Mouse (Mus musculus) heart, embryonic 12.5 days (tissue): ENCODE results near the gene Supt5. TPM values are rescaled to one million over a fixed set of nuclear protein-coding genes. Genes with fewer than 3 reads are reported as not detected.

Source experiments
- ATAC-seq: fragments of 200-750 bp; cut with Nextera tagmentation; 2 replicates; pipeline ENCODE4 v1.8.0; 2017; ENCODE audit warnings: moderate TSS enrichment, moderate library complexity; ENCODE audit not compliant: insufficient number of reproducible peaks, low FRiP score
- H3K27ac ChIP-seq: fragments of 300-500 bp; sonication (generic); 2 replicates; pipeline ENCODE4 v1.5.1; 2016; ENCODE audit warnings: mild to moderate bottlenecking, moderate library complexity; ENCODE audit not compliant: poor library complexity, severe bottlenecking
- H3K27me3 ChIP-seq: fragments of 300-500 bp; sonication (generic); replicated peaks from 2 replicates; pipeline ENCODE4 v1.6.1; 2016; ENCODE audit warnings: mild to moderate bottlenecking, moderate library complexity
- H3K36me3 ChIP-seq: fragments of 300-500 bp; sonication (generic); 2 replicates; pipeline ENCODE4 v1.6.1; 2016; ENCODE audit warnings: mild to moderate bottlenecking, moderate library complexity
- H3K4me1 ChIP-seq: fragments of 300-500 bp; sonication (generic); replicated peaks from 2 replicates; pipeline ENCODE4 v1.6.1; 2016; ENCODE audit warnings: mild to moderate bottlenecking
- H3K4me2 ChIP-seq: fragments of 300-500 bp; sonication (generic); 2 replicates; pipeline ENCODE4 v1.6.1; 2016; ENCODE audit warnings: mild to moderate bottlenecking, moderate library complexity
- H3K4me3 ChIP-seq: fragments of 300-500 bp; sonication (generic); 2 replicates; pipeline ENCODE4 v1.5.1; 2016; ENCODE audit warnings: mild to moderate bottlenecking
- H3K9ac ChIP-seq: fragments of 300-500 bp; sonication (generic); 2 replicates; pipeline ENCODE4 v1.6.1; 2016; ENCODE audit warnings: mild to moderate bottlenecking, moderate library complexity
- H3K9me3 ChIP-seq: fragments of 300-500 bp; sonication (generic); replicated peaks from 2 replicates; pipeline ENCODE4 v1.6.1; 2016; ENCODE audit warnings: mild to moderate bottlenecking, moderate library complexity
- WGBS: fragments of 180-500 bp; shearing (Covaris S2); methylation state at CpG from one replicate; pipeline ENCODE4 v1.1.7; 2016; 5-methylcytosine and 5-hydroxymethylcytosine counted together
- polyA plus RNA-seq: library from polyadenylated mRNA; unstranded; fragments of >200 nt; fragmentation: Nextera tagmentation; extraction: Ambion mirVana; gene quantifications from 2 replicates; pipeline ENCODE4 v1.2.1, GENCODE M21; 2016

The Supt5 gene
- polyA plus RNA-seq, 1 experiment from 2014 or later = 73.4 TPM

- Histone ChIP-seq H3K4me1 (peaks cover 55% of the 10 kb centered on the region), H3K27me3 (no peaks in the 10 kb centered on the region), H3K9me3 (no peaks in the 10 kb centered on the region), H3K36me3 (peaks cover 20% of the 10 kb centered on the region), H3K4me2 (no peak overlapping the region), H3K4me3 (no peak overlapping the region), H3K9ac (no peak overlapping the region), H3K27ac (no peak overlapping the region; the same call in 1 of the 2 replicates)
- ATAC-seq = no peak
- WGBS = 83% methylated on average over 7 of the region's 7 CpGs
Observed at GRCm38 (mm10) chr7:28373891-28374495, 35.4 kb upstream of the Supt5 start.

GRCm38 (mm10) chr7:28373131-28373581 lies 34.6 kb upstream of the Supt5 start:
- Histone ChIP-seq H3K27ac (peak overlapping the region; percentile 91), H3K4me3 (peak overlapping the region; percentile 81), H3K4me1 (peaks cover 57% of the 10 kb centered on the region), H3K9ac (peak overlapping the region; percentile 66), H3K4me2 (peak overlapping the region; percentile 62), H3K36me3 (peaks cover 28% of the 10 kb centered on the region), H3K9me3 (no peaks in the 10 kb centered on the region), H3K27me3 (no peaks in the 10 kb centered on the region)
- WGBS = under 1% methylated on average over 9 of the region's 9 CpGs
- ATAC-seq = no peak

- Histone ChIP-seq H3K4me1 (peaks cover 50% of the 10 kb centered on the region), H3K36me3 (peaks cover 32% of the 10 kb centered on the region), H3K9me3 (no peaks in the 10 kb centered on the region), H3K9ac (peak within 1 kb of the TSS; percentile 97), H3K27ac (peak within 1 kb of the TSS; percentile 91), H3K27me3 (no peaks in the 10 kb centered on the region), H3K4me2 (peak within 1 kb of the TSS; percentile 93), H3K4me3 (peak within 1 kb of the TSS; percentile 81)
- under 1% methylated on average over 62 of the region's 66 CpGs for WGBS
- peak; percentile 86 for ATAC-seq
Observed at GRCm38 (mm10) chr7:28372251-28373108, 33.9 kb upstream of the Supt5 start, which contains the start of gene Plekhg2. TSS of gene Plekhg2 (minus strand) at chr7:28372599.

DNA sequence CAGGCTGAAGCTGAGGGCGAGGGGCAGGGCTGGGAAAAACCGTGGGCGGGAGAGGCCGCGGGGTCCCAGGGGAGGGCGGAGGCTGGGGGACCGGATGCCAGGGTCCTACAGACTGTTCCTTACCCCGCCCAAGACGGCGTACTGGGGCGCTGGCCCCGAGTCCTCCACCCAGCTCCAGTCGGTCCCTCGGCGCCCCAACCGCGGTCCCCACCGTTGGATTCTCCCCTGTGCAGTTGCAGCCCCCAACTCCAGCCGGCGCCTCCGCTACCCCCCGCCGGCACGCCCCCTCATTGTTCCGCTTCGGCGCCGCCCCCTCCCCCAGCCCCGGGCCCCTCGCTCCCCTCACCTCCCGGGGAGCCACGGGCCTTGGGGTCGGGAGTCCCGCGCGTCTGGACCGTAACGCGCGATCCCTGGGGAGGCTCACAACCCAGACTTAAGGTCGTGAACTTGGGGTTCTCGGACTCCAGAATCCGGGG lies 33.0 kb upstream of the Supt5 start:
- H3K9ac ChIP-seq = peak overlapping the region; percentile 97
- H3K27ac ChIP-seq = peak overlapping the region; percentile 91
- H3K27me3 ChIP-seq = no peaks in the 10 kb centered on the region
- no peaks in the 10 kb centered on the region for H3K9me3 ChIP-seq
- peak; percentile 7; the same call in 1 of the 2 replicates for ATAC-seq
- peak overlapping the region; percentile 81 for H3K4me3 ChIP-seq
- peak overlapping the region; percentile 93 for H3K4me2 ChIP-seq
- WGBS = under 1% methylated on average over 38 of the region's 43 CpGs
- H3K4me1 ChIP-seq = peaks cover 42% of the 10 kb centered on the region
- peaks cover 38% of the 10 kb centered on the region for H3K36me3 ChIP-seq

- H3K27me3 ChIP-seq = no peaks in the 10 kb centered on the region
- H3K36me3 ChIP-seq = peaks cover 43% of the 10 kb centered on the region
- peak overlapping the region; percentile 81 for H3K4me3 ChIP-seq
- H3K9me3 ChIP-seq = no peaks in the 10 kb centered on the region
- peak overlapping the region; percentile 97 for H3K9ac ChIP-seq
- ATAC-seq = no peak
- 6% methylated on average over 11 of the region's 11 CpGs for WGBS
- peak overlapping the region; percentile 91 for H3K27ac ChIP-seq
- peak overlapping the region; percentile 93 for H3K4me2 ChIP-seq
- peaks cover 37% of the 10 kb centered on the region for H3K4me1 ChIP-seq
Observed at GRCm38 (mm10) chr7:28370977-28371513, 32.5 kb upstream of the Supt5 start.

GRCm38 (mm10) chr7:28370051-28370450 lies 31.5 kb upstream of the Supt5 start:
- Histone ChIP-seq H3K4me3 (peak overlapping the region; percentile 81), H3K4me2 (peak overlapping the region; percentile 93), H3K4me1 (peaks cover 33% of the 10 kb centered on the region), H3K36me3 (peaks cover 53% of the 10 kb centered on the region), H3K9me3 (no peaks in the 10 kb centered on the region), H3K27me3 (no peaks in the 10 kb centered on the region), H3K9ac (peak overlapping the region; percentile 97), H3K27ac (no peak overlapping the region)
- 88% methylated on average over 14 of the region's 14 CpGs for WGBS
- ATAC-seq = no peak

DNA sequence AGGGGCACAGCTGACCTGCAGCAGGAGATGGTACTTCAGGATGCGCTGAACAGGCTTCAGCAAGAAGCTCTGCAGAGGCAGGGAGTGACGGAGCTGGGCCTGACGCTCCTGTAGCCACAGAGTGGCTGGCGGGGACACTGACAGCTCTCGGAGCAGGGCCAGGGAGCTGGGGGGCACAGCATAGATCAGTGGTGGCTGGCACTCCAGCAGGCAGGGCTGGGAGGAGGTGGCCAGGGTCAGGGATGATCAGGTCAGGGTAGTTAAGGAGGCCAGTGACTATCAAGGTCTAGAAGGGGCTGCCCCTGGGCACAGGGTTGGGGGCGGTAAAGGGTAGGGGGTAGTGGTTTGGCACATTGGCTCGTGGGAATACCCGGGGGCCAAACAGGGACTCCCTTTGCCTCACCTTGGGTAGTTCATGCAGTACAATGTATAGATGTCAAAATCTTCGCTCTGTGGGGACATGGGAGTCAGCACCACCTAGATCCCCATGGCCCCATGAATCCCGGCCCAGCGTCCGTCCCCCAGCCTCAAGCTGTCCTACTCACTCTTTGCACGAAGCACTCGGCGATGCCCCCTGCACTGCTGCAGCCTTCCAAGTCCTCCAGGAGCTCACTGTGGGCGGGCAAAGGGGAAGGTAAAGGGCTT lies 29.9 kb upstream of the Supt5 start:
- WGBS = 87% methylated on average over 16 of the region's 16 CpGs
- Histone ChIP-seq H3K27ac (no peak overlapping the region), H3K9ac (no peak overlapping the region; the same call in 1 of the 2 replicates), H3K9me3 (no peaks in the 10 kb centered on the region), H3K4me1 (peaks cover 25% of the 10 kb centered on the region), H3K4me2 (no peak overlapping the region), H3K27me3 (no peaks in the 10 kb centered on the region), H3K4me3 (no peak overlapping the region), H3K36me3 (peaks cover 70% of the 10 kb centered on the region)
- ATAC-seq = no peak

- no peak for ATAC-seq
- WGBS = 90% methylated on average over 16 of the region's 16 CpGs
- Histone ChIP-seq H3K9ac (no peak overlapping the region), H3K9me3 (no peaks in the 10 kb centered on the region), H3K4me2 (no peak overlapping the region), H3K4me1 (peaks cover 27% of the 10 kb centered on the region), H3K36me3 (peaks cover 74% of the 10 kb centered on the region), H3K27ac (no peak overlapping the region), H3K4me3 (no peak overlapping the region), H3K27me3 (no peaks in the 10 kb centered on the region)
Observed at GRCm38 (mm10) chr7:28367663-28368275, 29.2 kb upstream of the Supt5 start.

GRCm38 (mm10) chr7:28362441-28363060 lies 24.0 kb upstream of the Supt5 start:
- Histone ChIP-seq H3K27me3 (no peaks in the 10 kb centered on the region), H3K4me1 (peaks cover 36% of the 10 kb centered on the region), H3K36me3 (peaks cover 89% of the 10 kb centered on the region), H3K4me2 (no peak overlapping the region), H3K9ac (peak overlapping the region; percentile 20; the same call in 1 of the 2 replicates), H3K9me3 (no peaks in the 10 kb centered on the region), H3K4me3 (no peak overlapping the region), H3K27ac (0 out of 2 replicates have a peak overlapping the region, but pooled peaks have one; percentile 7)
- 52% methylated on average over 16 of the region's 16 CpGs for WGBS
- ATAC-seq = no peak
